Mouse (Mus musculus) heart, adult 18-20 months (tissue): ENCODE data around the gene 9530053A07Rik. TPM values are rescaled to one million over a fixed set of nuclear protein-coding genes. Genes with fewer than 3 reads are reported as not detected.

Experiments used
- total RNA-seq, 2 experiments: library from RNA; stranded (reverse); gene quantifications; 2 replicates each; pipeline ENCODE4 v1.2.3; 2021

Gene 9530053A07Rik
- total RNA-seq, 2 experiments from 2014 or later, result not detected

Other genes starting within 250 kb of the 9530053A07Rik start
- 1 to 10 TPM; 5.3 to 5.6 TPM for gene Zfp974, start 200.0 kb upstream of the 9530053A07Rik start, total RNA-seq
- gene Zfp780b, start 150.3 kb upstream of the 9530053A07Rik start, total RNA-seq, result 1 to 10 TPM; 8.9 to 9.7 TPM
- gene Zfp850, start 115.4 kb upstream of the 9530053A07Rik start, total RNA-seq, result 1 to 10 TPM; 1.0 to 1.5 TPM
- 10 to 100 TPM; 85.2 to 87.3 TPM for gene Psmc4, start 79.4 kb upstream of the 9530053A07Rik start, total RNA-seq
- under 1 TPM; 0.22 to 0.64 TPM for gene Fcgbp, start 58.2 kb upstream of the 9530053A07Rik start, total RNA-seq
- 10 to 100 TPM; 28.9 to 32.8 TPM for gene Fbl, start 40.2 kb downstream of the 9530053A07Rik start, total RNA-seq
- 10 to 100 TPM; 26.0 to 32.6 TPM for gene Dyrk1b, start 50.0 kb downstream of the 9530053A07Rik start, total RNA-seq
- gene Eid2, start 138.4 kb downstream of the 9530053A07Rik start, total RNA-seq, result 10 to 100 TPM; 11.5 to 12.4 TPM
- 10 to 100 TPM; 13.9 to 15.5 TPM for gene Eid2b, start 148.3 kb downstream of the 9530053A07Rik start, total RNA-seq
- not detected for gene Selenov, start 161.7 kb downstream of the 9530053A07Rik start, total RNA-seq
- not detected for gene Dll3, start 172.8 kb downstream of the 9530053A07Rik start, total RNA-seq
- 10 to 100 TPM; 66.3 to 66.6 TPM for gene Timm50, start 182.6 kb downstream of the 9530053A07Rik start, total RNA-seq
- gene Supt5, start 209.3 kb downstream of the 9530053A07Rik start, total RNA-seq, result 10 to 100 TPM; 53.4 to 60.9 TPM
- 100 to 1,000 TPM; 517 to 602 TPM for gene Rps16, start 221.2 kb downstream of the 9530053A07Rik start, total RNA-seq
- 10 to 100 TPM; 11.3 to 13.4 TPM for gene Plekhg2, start 243.1 kb downstream of the 9530053A07Rik start, total RNA-seq